ENCODE assay signal across 7 mouse cellular contexts in the genomic region with DNA sequence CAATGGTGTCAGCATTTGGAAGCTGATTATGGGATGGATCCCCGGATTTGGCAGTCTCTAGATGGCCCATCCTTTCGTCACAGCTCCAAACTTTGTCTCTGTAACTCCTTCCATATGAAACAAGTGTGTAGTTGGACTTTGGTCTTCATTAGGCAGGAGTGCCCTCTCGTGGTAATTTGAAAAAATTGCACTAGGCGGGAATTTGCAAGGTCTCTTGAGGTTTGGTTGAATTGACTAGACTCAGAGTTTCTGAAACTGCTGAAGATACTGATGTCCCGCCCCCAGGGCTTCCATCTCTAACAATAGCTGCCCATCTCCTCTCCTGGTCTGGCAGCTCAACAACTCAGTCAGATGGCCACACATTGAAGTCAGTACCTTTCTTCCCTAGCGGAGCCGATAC. TPM values are rescaled to one million over a fixed set of nuclear protein-coding genes. Genes with fewer than 3 reads are reported as not detected.
DNase-seq lines count a peak whose midpoint lies in the region; TF ChIP-seq lines count a peak whose summit lies in the region.

No protein-coding gene starts in this region.

- H3K36me3 ChIP-seq in splenic B cell, adult 2 months (ENCODE audit: control insufficient read depth, insufficient read depth, low read length, poor library complexity, severe bottlenecking), result no peaks in the 10 kb centered on the region

- H3K4me3 ChIP-seq in left cerebral cortex, adult 2 months, result no peak overlapping the region

- peak in 1 of 2 experiments; percentile 25 for DNase-seq in left cerebral cortex, adult 2 months (ENCODE audit: extremely low spot score in 1 of 2, low spot score in 2 of 2)
- no peak for DNase-seq in left cerebral cortex, adult 8-10 months (ENCODE audit: low spot score in 2 of 2)
- DNase-seq in MEL-GATA-1-ER (ENCODE audit: extremely low read depth, low read depth), result peak; percentile 41
- peak; percentile 58 to 73 for DNase-seq in cerebellum, postnatal 10 days
- peak; percentile 73 to 79 for DNase-seq in heart, postnatal 10 days
- DNase-seq in lung, postnatal 14 days, result peak; percentile 49
- peak; percentile 78 for DNase-seq in splenic B cell, adult 2 months (ENCODE audit: low read depth, low spot score)

- intact Hi-C loops in left cerebral cortex, adult 2 months (cut with DNase I), result loop anchor here (5.0 to 10.0 kb wide), 2 partner anchors 169 to 263 kb away; no protein-coding TSS in a partner anchor
- intact Hi-C loops in heart, postnatal 10 days (cut with DNase I), result loop anchor here (1.0 to 5.0 kb wide), 4 partner anchors 82 to 266 kb away; no protein-coding TSS in a partner anchor

- no peaks in the 10 kb centered on the region; the same call in 1 of the 2 replicates for H3K27me3 ChIP-seq in splenic B cell, adult 2 months (ENCODE audit: control insufficient read depth, insufficient read depth, low read length, poor library complexity, severe bottlenecking)

- peak; percentile 80 for TF ChIP-seq CTCF in left cerebral cortex, adult 2 months (IDR thresholded peaks at IDR 0.05)

- no peak overlapping the region for H3K27ac ChIP-seq in left cerebral cortex, adult 2 months

RNA-seq across cellular contexts. Expression of gene Olfr1393, which starts 6.8 kb away (rescaled TPM):
- total RNA-seq in left cerebral cortex, adult 2 months (2021), result under 1 TPM; 0.11 to 0.33 TPM
- total RNA-seq in left cerebral cortex, adult 8-10 months (2022), result 1 to 10 TPM in 2 of 4 experiments, under 1 TPM in 2; 0.65 to 1.1 (median 0.84) TPM
- total RNA-seq in heart, postnatal 10 days (2021), result under 1 TPM; 0.17 to 0.35 TPM

RNA-seq across cellular contexts. Expression of gene Olfr1392, which starts 13.7 kb away (rescaled TPM):
- total RNA-seq in left cerebral cortex, adult 2 months (2021), result not detected
- under 1 TPM in 3 of 4 experiments, not detected in 1; 0.18 to 0.28 (median 0.23) TPM for total RNA-seq in left cerebral cortex, adult 8-10 months (2022)
- not detected for total RNA-seq in heart, postnatal 10 days (2021)

RNA-seq across cellular contexts. Expression of gene Mgat1, which starts 27.3 kb away (rescaled TPM):
- total RNA-seq in left cerebral cortex, adult 2 months (2021), result 10 to 100 TPM; 64.4 to 77.0 TPM
- total RNA-seq in left cerebral cortex, adult 8-10 months (2022), result 10 to 100 TPM; 65.9 to 72.3 (median 69.2) TPM
- total RNA-seq in heart, postnatal 10 days (2021), result 10 to 100 TPM; 84.4 to 86.9 TPM

RNA-seq across cellular contexts. Expression of gene Olfr10, which starts 33.2 kb away (rescaled TPM):
- total RNA-seq in left cerebral cortex, adult 2 months (2021), result not detected
- not detected for total RNA-seq in left cerebral cortex, adult 8-10 months (2022)
- total RNA-seq in heart, postnatal 10 days (2021), result not detected

RNA-seq across cellular contexts. Expression of gene Olfr1391, which starts 51.2 kb away (rescaled TPM):
- total RNA-seq in left cerebral cortex, adult 2 months (2021), result not detected
- total RNA-seq in left cerebral cortex, adult 8-10 months (2022), result not detected
- total RNA-seq in heart, postnatal 10 days (2021), result not detected

Comparison
In these comparisons a context has a peak if more than half of its experiments do, and no peak if none do; other contexts are left out.
1. DNase-seq: peak in MEL-GATA-1-ER (single experiment), cerebellum, postnatal 10 days (2 of 2), heart, postnatal 10 days (2 of 2), lung, postnatal 14 days (single experiment) and splenic B cell, adult 2 months (single experiment); none in left cerebral cortex, adult 8-10 months (0 of 2).